Mouse (Mus musculus) limb, embryonic 14.5 days (tissue): ENCODE measurements around the gene A130010J15Rik. TPM values are rescaled to one million over a fixed set of nuclear protein-coding genes. Genes with fewer than 3 reads are reported as not detected.

ENCODE experiments used
- ATAC-seq: fragments of 200-750 bp; cut with Nextera tagmentation; 2 replicates; pipeline ENCODE4 v1.8.0; 2017; ENCODE audit warnings: low read depth, moderate number of reproducible peaks, moderate TSS enrichment; ENCODE audit not compliant: low FRiP score
- DNase-seq: peaks from one replicate; pipeline ENCODE4 v3.0.0-alpha.2; 2015; ENCODE audit warnings: low spot score
- H3K27ac ChIP-seq: fragments of 300-500 bp; sonication (generic); replicated peaks from 2 replicates; pipeline ENCODE4 v1.5.1; 2014; ENCODE audit warnings: low read depth, mild to moderate bottlenecking, low read length, moderate library complexity, mixed read lengths
- H3K27me3 ChIP-seq: fragments of 300-500 bp; sonication (generic); 2 replicates; pipeline ENCODE4 v1.6.1; 2014; ENCODE audit warnings: low read length, mixed read lengths; ENCODE audit not compliant: control insufficient read depth, insufficient read depth
- H3K36me3 ChIP-seq: fragments of 300-500 bp; sonication (generic); 2 replicates; pipeline ENCODE4 v1.6.1; 2014; ENCODE audit warnings: mild to moderate bottlenecking, low read length, moderate library complexity, mixed read lengths; ENCODE audit not compliant: control insufficient read depth, insufficient read depth
- H3K4me1 ChIP-seq: fragments of 300-500 bp; sonication (generic); 2 replicates; pipeline ENCODE4 v1.6.1; 2014; ENCODE audit warnings: antibody characterized with exemption, low read length, mixed read lengths; ENCODE audit not compliant: control insufficient read depth, insufficient read depth
- H3K4me2 ChIP-seq: fragments of 300-500 bp; sonication (generic); replicated peaks from 2 replicates; pipeline ENCODE4 v1.6.1; 2014; ENCODE audit warnings: low read depth, mild to moderate bottlenecking, low read length, moderate library complexity; ENCODE audit not compliant: severe bottlenecking
- H3K4me3 ChIP-seq: fragments of 300-500 bp; sonication (generic); replicated peaks from 2 replicates; pipeline ENCODE4 v1.5.1; 2014; ENCODE audit warnings: low read length
- H3K9ac ChIP-seq: fragments of 300-500 bp; sonication (generic); 2 replicates; pipeline ENCODE4 v1.6.1; 2014; ENCODE audit warnings: mild to moderate bottlenecking, low read depth, low read length, moderate library complexity; ENCODE audit not compliant: severe bottlenecking
- H3K9me3 ChIP-seq: fragments of 300-500 bp; sonication (generic); 2 replicates; pipeline ENCODE4 v1.6.1; 2016; ENCODE audit warnings: low read length; ENCODE audit not compliant: control insufficient read depth
- POLR2A ChIP-seq: fragments of 200-500 bp; IDR thresholded peaks from 2 replicates; pipeline ENCODE4 v1.8.0; 2012; ENCODE audit warnings: inconsistent platforms, mild to moderate bottlenecking, moderate library complexity, borderline replicate concordance; ENCODE audit not compliant: insufficient read depth, insufficient read length; ENCODE audit errors: extremely low read depth
- WGBS: fragments of 180-500 bp; shearing (Covaris S2); extraction: QIAGEN DNeasy Blood & Tissue Kit; methylation state at CpG from one replicate; pipeline ENCODE4 v1.1.7; 2014; 5-methylcytosine and 5-hydroxymethylcytosine counted together
- polyA plus RNA-seq, 2 experiments: library from polyadenylated mRNA; depleted of rRNA in 1 of 2; stranded (reverse) in 1 of 2; unstranded in 1 of 2; fragments of >200 nt; fragmentation: Nextera tagmentation in 1 of 2; extraction: Ambion mirVana in 1 of 2; gene quantifications; 2 replicates each; pipeline versions ENCODE4 v1.2.1 to v1.2.3; 2012 to 2014

A130010J15Rik gene
- polyA plus RNA-seq, 2 experiments: 9.6 to 15.1 TPM

DNA sequence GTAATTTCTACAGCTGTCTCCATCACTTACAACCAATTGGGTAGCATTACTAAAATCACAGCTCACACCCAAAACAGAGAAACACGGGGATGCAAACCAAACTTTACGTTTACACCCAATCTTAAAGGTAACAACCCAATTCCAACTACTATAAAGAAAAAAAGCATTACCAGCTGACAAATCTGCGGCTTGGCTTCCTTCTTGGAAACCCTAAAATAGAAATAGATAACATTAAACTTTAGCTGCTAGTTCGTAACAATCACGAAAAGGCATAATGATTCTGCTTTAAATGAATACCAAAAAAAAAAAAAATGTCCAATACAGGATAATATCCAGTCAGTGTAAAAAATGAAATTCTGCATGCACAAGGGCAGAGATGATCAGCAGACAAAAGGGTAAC lies 38.5 kb upstream of the A130010J15Rik start:
- Histone ChIP-seq H3K4me3 (peak overlapping the region; percentile 98), H3K27ac (no peak overlapping the region), H3K36me3 (peaks cover 28% of the 10 kb centered on the region), H3K4me1 (peaks cover 5% of the 10 kb centered on the region; the same call in 1 of the 2 replicates), H3K27me3 (no peaks in the 10 kb centered on the region), H3K9me3 (no peaks in the 10 kb centered on the region), H3K4me2 (peak overlapping the region; percentile 66), H3K9ac (peak overlapping the region; percentile 82)
- TF ChIP-seq POLR2A: no peak
- DNase-seq: no peak
- no peak for ATAC-seq
- WGBS: 24% methylated on average over 5 of the region's 5 CpGs

DNA sequence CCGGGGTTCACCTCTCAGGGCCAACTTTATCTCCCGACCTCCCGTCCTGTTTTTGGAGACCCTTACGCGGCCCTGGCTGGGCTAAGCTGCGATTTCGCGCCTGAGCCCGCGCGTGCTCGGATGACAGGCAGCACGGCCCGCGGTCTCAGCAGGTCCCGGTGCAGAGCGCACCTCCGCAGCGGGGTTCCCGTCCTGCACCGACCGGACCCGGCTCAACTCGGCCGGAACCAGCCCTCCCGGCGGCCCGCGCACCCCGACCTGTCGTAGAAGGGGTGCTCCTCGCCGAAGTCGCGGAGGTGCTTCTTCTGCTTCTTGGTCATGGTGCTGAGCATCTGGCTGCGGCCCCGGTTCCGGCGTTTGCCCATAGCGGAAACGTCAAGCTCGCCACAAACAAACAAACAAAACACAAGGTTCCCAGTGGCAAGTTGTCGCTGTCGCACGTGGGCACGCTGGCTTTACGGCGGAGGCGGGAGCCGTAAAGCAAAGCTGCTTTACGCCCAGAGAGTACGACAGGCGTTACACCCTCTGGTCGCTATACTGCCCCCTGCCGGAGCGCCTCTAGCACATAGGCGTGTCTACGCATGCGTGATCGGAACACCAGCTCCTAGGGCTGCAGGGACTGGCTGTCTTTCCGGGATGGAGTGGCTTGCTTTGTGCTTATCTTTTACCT lies 37.9 kb upstream of the A130010J15Rik start, which contains the start of gene Diexf:
Gene Diexf (minus strand): TSS at position 487 of the 670 bp plus-strand sequence.
- peak within 1 kb of the TSS; percentile 98 for H3K4me3 ChIP-seq
- DNase-seq: peak; percentile 99
- H3K9ac ChIP-seq: peak within 1 kb of the TSS; percentile 82
- no peak within 1 kb of the TSS for H3K27ac ChIP-seq
- peaks cover 22% of the 10 kb centered on the region for H3K36me3 ChIP-seq
- no peaks in the 10 kb centered on the region for H3K9me3 ChIP-seq
- H3K4me2 ChIP-seq: peak within 1 kb of the TSS; percentile 66
- peak; percentile 91 for ATAC-seq
- peak; percentile 52; the same call in 1 of the 2 replicates for TF ChIP-seq POLR2A
- H3K27me3 ChIP-seq: no peaks in the 10 kb centered on the region
- WGBS: under 1% methylated on average over 61 of the region's 61 CpGs
- peaks cover 5% of the 10 kb centered on the region; the same call in 1 of the 2 replicates for H3K4me1 ChIP-seq

DNA sequence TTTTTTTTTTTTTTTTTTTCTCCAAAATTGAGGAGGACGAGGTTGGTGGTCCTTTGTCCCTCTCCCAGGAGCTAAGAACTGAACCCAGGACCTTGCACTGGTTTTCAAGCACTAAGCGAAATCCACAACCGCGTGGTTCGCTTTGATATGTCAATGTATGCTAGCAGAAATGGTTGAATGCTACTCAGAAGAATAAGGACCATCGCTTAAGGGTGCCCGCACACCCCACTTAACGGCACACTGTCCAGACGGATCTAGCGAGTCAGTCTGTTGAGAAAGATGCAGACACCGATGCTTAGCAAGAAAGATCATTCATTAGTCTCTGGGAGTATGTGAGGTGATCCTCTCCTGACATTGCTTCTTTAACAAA lies 37.4 kb upstream of the A130010J15Rik start:
- H3K36me3 ChIP-seq: peaks cover 20% of the 10 kb centered on the region
- peaks cover 5% of the 10 kb centered on the region; the same call in 1 of the 2 replicates for H3K4me1 ChIP-seq
- peak; percentile 29; the same call in 1 of the 2 replicates for ATAC-seq
- H3K27me3 ChIP-seq: no peaks in the 10 kb centered on the region
- peak overlapping the region; percentile 98 for H3K4me3 ChIP-seq
- DNase-seq: no peak
- 0 out of 2 replicates have a peak overlapping the region, but pooled peaks have one; percentile 31 for H3K9ac ChIP-seq
- no peaks in the 10 kb centered on the region for H3K9me3 ChIP-seq
- WGBS: 30% methylated on average over 11 of the region's 11 CpGs
- H3K4me2 ChIP-seq: peak overlapping the region; percentile 66
- H3K27ac ChIP-seq: no peak overlapping the region
- no peak for TF ChIP-seq POLR2A

DNA sequence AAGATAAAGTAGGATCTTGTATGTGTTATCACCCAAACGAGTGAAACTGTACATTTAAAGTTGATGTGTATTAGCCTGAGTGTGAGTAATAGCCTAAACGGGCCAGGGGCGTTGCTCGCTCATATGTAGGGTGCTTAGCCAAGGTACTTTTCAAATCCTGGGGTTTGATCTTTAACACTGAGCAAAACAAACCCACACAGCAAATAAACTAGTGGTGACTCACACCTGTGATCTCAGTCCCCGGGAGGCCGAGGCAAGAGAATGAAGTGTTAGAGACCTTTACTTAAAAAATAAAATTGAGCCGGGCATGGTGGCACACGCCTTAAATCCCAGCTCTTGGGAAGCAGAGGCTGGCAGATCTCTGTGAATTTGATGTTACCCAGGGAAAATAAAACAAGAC lies 37.0 kb upstream of the A130010J15Rik start:
- no peak overlapping the region for H3K9ac ChIP-seq
- no peaks in the 10 kb centered on the region for H3K27me3 ChIP-seq
- 66% methylated on average over 8 of the region's 8 CpGs for WGBS
- DNase-seq (no peak), ATAC-seq (no peak)
- no peak for TF ChIP-seq POLR2A
- H3K27ac ChIP-seq: no peak overlapping the region
- H3K4me2 ChIP-seq: peak overlapping the region; percentile 66; the same call in 1 of the 2 replicates
- peaks cover 5% of the 10 kb centered on the region; the same call in 1 of the 2 replicates for H3K4me1 ChIP-seq
- no peak overlapping the region for H3K4me3 ChIP-seq
- H3K9me3 ChIP-seq: no peaks in the 10 kb centered on the region
- peaks cover 20% of the 10 kb centered on the region for H3K36me3 ChIP-seq

DNA sequence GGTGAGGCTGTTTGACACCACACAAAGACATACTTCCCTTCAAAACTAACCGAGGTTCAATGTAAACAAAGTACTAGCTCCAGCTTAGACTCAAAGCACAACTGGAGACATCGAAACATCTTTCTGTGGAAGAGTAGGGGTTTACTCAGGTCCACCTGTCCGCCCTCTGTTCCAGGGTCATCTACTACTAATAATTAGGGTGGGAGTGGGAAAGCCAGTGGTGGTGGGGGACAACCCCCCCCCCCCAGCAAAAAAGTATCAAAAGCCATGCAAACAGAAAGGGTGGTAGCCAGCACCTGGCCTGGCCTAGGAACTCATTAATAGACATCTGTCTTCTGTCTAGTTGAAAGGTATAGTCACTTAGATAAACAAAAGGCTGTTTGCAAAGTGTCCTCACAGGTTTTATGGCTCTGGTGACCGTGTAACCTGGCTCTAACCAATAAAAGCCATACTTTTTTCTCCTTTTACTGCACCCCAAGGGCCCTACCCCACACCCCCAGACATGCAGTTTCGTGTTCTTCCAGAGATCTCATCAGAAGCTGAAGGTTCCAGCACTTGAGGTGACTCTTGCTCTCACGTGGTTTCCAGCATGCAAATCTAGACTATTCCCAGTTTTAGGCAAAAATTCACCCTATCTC lies 36.4 kb upstream of the A130010J15Rik start:
- Histone ChIP-seq H3K4me3 (no peak overlapping the region), H3K4me2 (no peak overlapping the region), H3K9me3 (no peaks in the 10 kb centered on the region), H3K27ac (no peak overlapping the region), H3K27me3 (no peaks in the 10 kb centered on the region), H3K9ac (no peak overlapping the region), H3K36me3 (peaks cover 18% of the 10 kb centered on the region), H3K4me1 (peaks cover 5% of the 10 kb centered on the region; the same call in 1 of the 2 replicates)
- WGBS: 38% methylated on average over 6 of the region's 6 CpGs
- ATAC-seq (no peak), DNase-seq (no peak)
- TF ChIP-seq POLR2A: no peak
